In the genomic region with DNA sequence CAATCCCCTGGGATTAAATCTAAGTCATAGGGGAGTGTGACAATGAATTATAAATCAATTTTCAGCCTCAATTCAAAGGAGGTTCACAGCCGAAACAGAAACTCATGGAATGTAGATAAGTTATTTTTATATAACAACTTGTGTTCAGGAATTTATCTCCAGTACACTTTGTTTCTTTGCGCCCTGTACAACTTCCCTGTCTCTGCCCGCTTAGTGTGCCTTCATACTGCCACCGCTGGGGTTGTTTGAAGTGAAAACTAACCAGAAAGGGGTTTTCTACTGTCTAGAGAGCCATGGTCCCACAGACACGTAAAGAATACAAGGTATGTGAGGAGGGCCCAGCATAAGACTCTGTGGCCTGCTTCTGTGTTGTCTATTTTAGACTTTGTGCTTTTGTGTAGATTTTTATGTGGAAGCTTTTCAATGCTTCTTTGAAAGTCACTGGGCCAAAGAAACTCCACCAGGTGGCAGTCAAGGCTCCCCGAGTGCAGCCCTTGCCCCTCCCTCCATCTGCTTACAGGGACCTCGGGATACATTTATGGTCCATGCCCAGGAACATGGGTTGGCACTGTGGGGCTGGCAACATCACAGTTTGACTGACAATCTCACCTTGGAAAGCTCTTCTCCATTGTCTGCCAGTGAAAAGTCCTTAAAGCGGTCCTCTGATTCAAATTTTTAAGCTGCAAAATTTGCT, we compare ENCODE assay signal across 9 mouse cellular contexts. TPM values are rescaled to one million over a fixed set of nuclear protein-coding genes. Genes with fewer than 3 reads are reported as not detected.
A peak's percentile ranks its signal among the peaks of the same experiment; 100 is the strongest.
DNase-seq lines count a peak whose midpoint lies in the region; ATAC-seq lines count a peak whose summit lies in the region.
"Had no signal": no experiment of that assay in that cellular context is flagged by ENCODE, and none has a peak within 500 bp of the region (broad histone marks: within the 10 kb centered on the region; RNA-seq: fewer than 3 reads in every experiment).

No protein-coding gene starts in this region.

- 55% methylated on average over 8 of the region's 8 CpGs for WGBS in liver, embryonic 12.5 days (ENCODE audit: insufficient replicate concordance)

- no peak for ATAC-seq in liver, embryonic 12.5 days

- H3K36me3 ChIP-seq in liver, embryonic 12.5 days = no peaks in the 10 kb centered on the region
- H3K36me3 ChIP-seq: midbrain, embryonic 12.5 days had no signal

- H3K4me3 ChIP-seq in liver, embryonic 12.5 days = no peak overlapping the region
- H3K4me3 ChIP-seq: midbrain, embryonic 12.5 days had no signal

- H3K4me1 ChIP-seq in liver, embryonic 12.5 days = no peaks in the 10 kb centered on the region
- H3K4me1 ChIP-seq: midbrain, embryonic 12.5 days had no signal

- H3K4me2 ChIP-seq in liver, embryonic 12.5 days = no peak overlapping the region
- H3K4me2 ChIP-seq: midbrain, embryonic 12.5 days had no signal

- H3K9ac ChIP-seq in liver, embryonic 12.5 days = no peak overlapping the region
- H3K9ac ChIP-seq: midbrain, embryonic 12.5 days had no signal

- no peaks in the 10 kb centered on the region for H3K27me3 ChIP-seq in liver, embryonic 12.5 days (replicated peaks)
- H3K27me3 ChIP-seq: midbrain, embryonic 12.5 days had no signal

- peak; percentile 38 for DNase-seq in adrenal gland, adult 2 months
- DNase-seq in adrenal gland, adult 18-20 months (ENCODE audit: low spot score in 2 of 2) = no peak
- peak; percentile 10 for DNase-seq in liver
- DNase-seq in cerebellum, postnatal 25 days = peak; percentile 82 to 87
- DNase-seq in kidney, postnatal 4 days = peak; percentile 60 to 71
- peak; percentile 44 for DNase-seq in right cerebral cortex, postnatal 14 days
- DNase-seq in Muller cell, postnatal 12 days (ENCODE audit: inconsistent ontology term) = no peak

- H3K27ac ChIP-seq in liver, embryonic 12.5 days = no peak overlapping the region
- H3K27ac ChIP-seq: midbrain, embryonic 12.5 days had no signal

- no peaks in the 10 kb centered on the region for H3K9me3 ChIP-seq in liver, embryonic 12.5 days (replicated peaks)
- H3K9me3 ChIP-seq: midbrain, embryonic 12.5 days had no signal

RNA-seq across cellular contexts. Expression of a gene that starts 23.4 kb away (rescaled TPM):
- total RNA-seq in adrenal gland, adult 2 months (2021) = 1 to 10 TPM in 1 of 2 experiments, not detected in 1; 1.6 TPM
- 0.69 and 1.3 TPM in 2 replicates for polyA plus RNA-seq in adrenal gland, adult 2 months (2012; rRNA removed)
- total RNA-seq in adrenal gland, adult 18-20 months (2021) = under 1 TPM in 1 of 2 experiments, not detected in 1; 0.83 TPM
- polyA plus RNA-seq in liver, embryonic 12.5 days (2016; fragmentation: Nextera tagmentation; extraction: Ambion mirVana) = 2.3 and 2.8 TPM in 2 replicates

Comparison
In these comparisons a context has a peak if more than half of its experiments do, and no peak if none do; other contexts are left out.
1. DNase-seq: peak in adrenal gland, adult 2 months (single experiment), liver (single experiment), cerebellum, postnatal 25 days (2 of 2), kidney, postnatal 4 days (2 of 2) and right cerebral cortex, postnatal 14 days (single experiment); none in adrenal gland, adult 18-20 months (0 of 2) and Muller cell, postnatal 12 days (single experiment).